Mouse (Mus musculus): Measurements from ENCODE around the gene Wdfy1. TPM values are rescaled to one million over a fixed set of nuclear protein-coding genes. Genes with fewer than 3 reads are reported as not detected.

Wdfy1 gene
- polyA plus RNA-seq, 1 experiment from 2014 or later: 38.8 TPM

DNA sequence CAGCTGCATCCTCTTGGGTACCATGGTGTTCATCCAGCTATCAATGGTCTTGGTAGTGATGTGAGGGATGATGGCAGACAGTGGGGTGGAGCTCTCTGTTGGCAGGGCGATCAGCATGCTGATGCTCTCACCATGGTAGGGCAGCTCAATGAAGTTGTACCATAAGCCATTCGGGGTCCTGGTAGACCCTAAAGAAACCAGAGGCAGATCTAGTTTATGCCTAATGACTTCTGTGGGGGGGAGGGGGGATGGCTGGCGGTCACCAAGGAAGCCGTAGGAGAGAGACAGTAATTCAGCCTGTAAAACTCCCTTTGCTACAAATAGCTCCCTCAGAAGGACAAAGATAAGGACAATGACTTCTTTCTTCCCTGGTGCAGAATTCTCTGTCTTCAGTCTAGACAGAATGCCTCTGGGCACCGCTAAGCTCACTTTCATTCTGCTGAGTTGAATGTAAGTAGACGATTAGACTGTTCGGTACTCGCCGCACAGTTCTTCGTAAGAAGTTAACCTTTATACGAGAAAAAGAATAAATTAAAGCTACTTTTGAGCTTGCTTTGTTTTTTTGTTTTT, 27.0 kb upstream of the Wdfy1 start:
- Histone ChIP-seq H3K4me3 (ENCODE audit: low read length) (no peak overlapping the region), H3K4me2 (replicated peaks; ENCODE audit: low read depth, low read length) (no peak overlapping the region), H3K27ac (ENCODE audit: low read depth, low read length) (no peak overlapping the region), H3K9me3 (ENCODE audit: control insufficient read depth, low read length) (no peaks in the 10 kb centered on the region), H3K27me3 (ENCODE audit: control insufficient read depth, insufficient read depth, low read length) (no peaks in the 10 kb centered on the region), H3K9ac (ENCODE audit: low read depth, low read length) (no peak overlapping the region), H3K36me3 (ENCODE audit: control insufficient read depth, insufficient read depth, low read length) (no peaks in the 10 kb centered on the region), H3K4me1 (ENCODE audit: control insufficient read depth, insufficient read depth, low read length) (no peaks in the 10 kb centered on the region)
- no peak for ATAC-seq (ENCODE audit: low FRiP score, low TSS enrichment)
- WGBS: 93% methylated on average over 11 of the region's 11 CpGs

DNA sequence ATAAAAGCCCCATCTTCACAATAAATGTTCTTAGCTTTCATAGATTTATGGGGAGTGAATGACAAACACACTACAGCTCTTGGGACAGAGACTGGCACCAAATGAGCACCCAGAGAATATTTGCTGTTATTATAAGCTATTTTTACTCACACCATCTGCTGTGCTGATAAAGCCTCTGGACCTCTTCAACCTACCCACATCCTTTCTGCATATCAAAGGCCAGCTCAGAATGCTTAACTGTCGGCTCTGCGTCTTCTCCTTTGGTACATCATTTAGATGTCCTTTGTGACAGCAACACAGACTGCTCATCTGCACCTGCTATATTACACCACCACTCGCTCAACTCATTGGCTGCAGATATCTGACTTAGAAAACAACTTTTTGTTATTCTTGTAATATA, 21.1 kb upstream of the Wdfy1 start:
- no peak overlapping the region for H3K27ac ChIP-seq (ENCODE audit: low read depth, low read length)
- H3K9ac ChIP-seq (ENCODE audit: low read depth, low read length): no peak overlapping the region
- H3K9me3 ChIP-seq (ENCODE audit: control insufficient read depth, low read length): no peaks in the 10 kb centered on the region
- H3K36me3 ChIP-seq (ENCODE audit: control insufficient read depth, insufficient read depth, low read length): no peaks in the 10 kb centered on the region
- H3K4me2 ChIP-seq (replicated peaks; ENCODE audit: low read depth, low read length): no peak overlapping the region
- H3K27me3 ChIP-seq (ENCODE audit: control insufficient read depth, insufficient read depth, low read length): no peaks in the 10 kb centered on the region
- ATAC-seq (ENCODE audit: low FRiP score, low TSS enrichment): no peak
- no peaks in the 10 kb centered on the region for H3K4me1 ChIP-seq (ENCODE audit: control insufficient read depth, insufficient read depth, low read length)
- 94% methylated on average over 3 of the region's 3 CpGs for WGBS
- no peak overlapping the region for H3K4me3 ChIP-seq (ENCODE audit: low read length)

DNA sequence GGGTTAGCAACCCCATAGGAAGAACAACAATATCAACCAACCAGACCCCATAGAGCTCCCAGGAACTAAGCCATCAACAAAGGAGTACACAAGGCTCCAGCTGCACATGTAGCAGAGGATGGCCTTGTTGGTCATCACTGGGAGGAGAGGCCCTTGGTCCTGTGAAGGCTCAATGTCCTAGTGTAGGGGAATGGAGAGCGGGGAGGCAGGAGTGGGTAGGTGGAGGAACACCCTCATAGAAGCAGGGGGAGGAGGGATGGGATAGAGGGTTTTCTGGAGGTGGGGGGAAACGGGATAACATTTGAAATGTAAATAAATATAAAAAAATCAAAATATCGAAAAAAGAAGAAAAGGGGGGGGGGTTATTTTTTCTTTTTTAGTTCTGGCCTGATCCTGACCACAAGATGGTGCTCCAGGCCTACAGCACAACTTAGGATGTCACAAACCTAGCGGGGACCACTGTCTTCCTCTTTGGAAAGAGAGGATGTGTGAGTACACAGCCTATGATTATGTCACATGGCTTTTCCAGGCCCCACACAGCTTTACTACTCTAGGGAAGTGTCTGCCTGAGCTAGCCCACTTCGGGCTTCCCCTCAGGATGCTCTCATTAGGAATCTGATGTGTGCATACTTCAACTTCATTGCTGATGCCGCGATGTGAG, 10.5 kb upstream of the Wdfy1 start:
- Histone ChIP-seq H3K9me3 (ENCODE audit: control insufficient read depth, low read length) (no peaks in the 10 kb centered on the region), H3K4me3 (ENCODE audit: low read length) (no peak overlapping the region), H3K27ac (ENCODE audit: low read depth, low read length) (no peak overlapping the region), H3K36me3 (ENCODE audit: control insufficient read depth, insufficient read depth, low read length) (peaks cover 16% of the 10 kb centered on the region), H3K4me2 (replicated peaks; ENCODE audit: low read depth, low read length) (no peak overlapping the region), H3K4me1 (ENCODE audit: control insufficient read depth, insufficient read depth, low read length) (no peaks in the 10 kb centered on the region), H3K27me3 (ENCODE audit: control insufficient read depth, insufficient read depth, low read length) (no peaks in the 10 kb centered on the region), H3K9ac (ENCODE audit: low read depth, low read length) (no peak overlapping the region)
- 70% methylated on average over 7 of the region's 7 CpGs for WGBS
- ATAC-seq (ENCODE audit: low FRiP score, low TSS enrichment): peak; percentile 75; the same call in 1 of the 2 replicates

DNA sequence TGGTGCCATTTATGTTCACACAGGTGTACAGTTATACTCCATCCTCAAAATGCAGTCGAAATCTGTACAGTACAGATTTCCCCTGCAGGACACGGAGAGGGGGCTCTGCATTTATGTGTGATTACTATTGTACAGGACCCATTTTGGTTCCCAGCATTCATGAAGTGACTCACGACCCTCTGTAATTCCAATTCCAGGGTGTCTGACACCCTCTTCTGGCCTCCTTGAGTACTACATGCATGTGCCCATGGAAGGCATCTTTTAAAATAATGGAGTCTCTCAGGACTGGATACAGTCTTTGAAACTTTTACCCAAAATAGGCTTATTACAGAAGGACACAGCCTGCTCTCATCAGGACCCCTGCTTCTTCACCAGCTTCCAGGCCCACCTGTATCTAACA, 6.5 kb upstream of the Wdfy1 start:
- Histone ChIP-seq H3K36me3 (ENCODE audit: control insufficient read depth, insufficient read depth, low read length) (peaks cover 53% of the 10 kb centered on the region), H3K9me3 (ENCODE audit: control insufficient read depth, low read length) (no peaks in the 10 kb centered on the region), H3K27me3 (ENCODE audit: control insufficient read depth, insufficient read depth, low read length) (no peaks in the 10 kb centered on the region), H3K4me2 (replicated peaks; ENCODE audit: low read depth, low read length) (no peak overlapping the region), H3K4me3 (ENCODE audit: low read length) (no peak overlapping the region), H3K9ac (ENCODE audit: low read depth, low read length) (no peak overlapping the region), H3K27ac (ENCODE audit: low read depth, low read length) (no peak overlapping the region), H3K4me1 (ENCODE audit: control insufficient read depth, insufficient read depth, low read length) (no peaks in the 10 kb centered on the region)
- WGBS: 86% methylated on average over 3 of the region's 3 CpGs
- no peak for ATAC-seq (ENCODE audit: low FRiP score, low TSS enrichment)

DNA sequence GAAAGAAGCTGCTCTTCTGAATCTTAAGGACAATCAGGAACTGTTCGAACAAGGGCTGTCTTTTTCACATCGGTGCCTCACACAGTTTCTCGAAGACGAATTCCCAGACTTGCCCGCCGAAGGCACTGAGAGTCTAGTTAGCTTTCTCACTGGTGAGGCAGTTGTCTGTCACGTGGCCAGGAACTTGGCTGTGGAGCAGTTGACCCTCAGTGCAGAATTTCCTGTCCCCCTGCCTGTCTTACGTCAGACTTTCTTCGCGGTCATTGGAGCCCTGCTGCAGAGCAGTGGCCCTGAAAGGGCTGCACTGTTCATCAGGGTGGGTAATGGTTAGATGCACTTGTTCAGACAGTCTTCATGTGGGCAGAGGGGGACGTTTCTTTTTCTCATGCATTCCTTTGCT, 2.1 kb upstream of the Wdfy1 start:
- ATAC-seq (ENCODE audit: low FRiP score, low TSS enrichment): no peak
- no peak overlapping the region for H3K27ac ChIP-seq (ENCODE audit: low read depth, low read length)
- no peak overlapping the region for H3K4me3 ChIP-seq (ENCODE audit: low read length)

DNA sequence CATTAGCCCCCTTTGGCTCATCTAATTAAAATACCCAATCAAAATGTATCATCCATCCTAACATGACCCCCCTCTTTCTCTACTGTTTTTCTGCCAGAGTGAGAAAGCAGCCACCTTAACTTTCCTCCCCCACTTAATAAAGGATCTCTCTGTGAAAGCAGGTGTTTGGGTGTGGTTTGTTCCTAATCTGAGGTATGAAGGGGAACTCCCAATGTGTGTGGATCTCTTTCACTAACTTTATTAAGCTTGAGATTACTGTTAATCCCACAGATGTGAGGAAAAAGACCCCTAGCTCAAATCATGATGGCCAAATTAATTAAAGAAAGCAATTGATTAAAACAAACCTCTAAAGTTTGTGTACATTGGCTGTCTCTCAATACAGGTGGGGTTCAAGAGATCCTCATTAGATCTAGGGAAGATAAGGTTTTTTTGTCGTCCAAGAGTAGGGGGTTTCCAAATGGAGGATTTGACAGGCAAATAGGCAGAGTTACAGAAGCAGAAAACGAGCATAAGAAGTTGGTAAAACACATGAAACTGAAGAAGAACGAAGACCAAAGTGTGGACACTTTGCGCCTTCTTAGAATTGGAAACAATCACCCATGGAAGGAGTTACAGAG, 1.7 kb downstream of the Wdfy1 start:
- no peak for ATAC-seq (ENCODE audit: low FRiP score, low TSS enrichment)
- no peak overlapping the region for H3K27ac ChIP-seq (ENCODE audit: low read depth, low read length)
- H3K4me1 ChIP-seq (ENCODE audit: control insufficient read depth, insufficient read depth, low read length): 0 out of 2 replicates have a peak, but pooled peaks cover 2% of the 10 kb centered on the region
- WGBS: 75% methylated on average over 4 of the region's 4 CpGs
- H3K4me3 ChIP-seq (ENCODE audit: low read length): no peak overlapping the region
- no peak overlapping the region for H3K4me2 ChIP-seq (replicated peaks; ENCODE audit: low read depth, low read length)
- H3K9ac ChIP-seq (ENCODE audit: low read depth, low read length): no peak overlapping the region
- no peaks in the 10 kb centered on the region for H3K27me3 ChIP-seq (ENCODE audit: control insufficient read depth, insufficient read depth, low read length)
- H3K36me3 ChIP-seq (ENCODE audit: control insufficient read depth, insufficient read depth, low read length): peaks cover 16% of the 10 kb centered on the region
- H3K9me3 ChIP-seq (ENCODE audit: control insufficient read depth, low read length): no peaks in the 10 kb centered on the region

More for the DNA sequence above, 2.1 kb upstream of the Wdfy1 start:
- Histone ChIP-seq H3K27me3 (ENCODE audit: control insufficient read depth, insufficient read depth, low read length) (no peaks in the 10 kb centered on the region), H3K4me1 (ENCODE audit: control insufficient read depth, insufficient read depth, low read length) (0 out of 2 replicates have a peak, but pooled peaks cover 2% of the 10 kb centered on the region), H3K4me2 (replicated peaks; ENCODE audit: low read depth, low read length) (no peak overlapping the region), H3K9me3 (ENCODE audit: control insufficient read depth, low read length) (no peaks in the 10 kb centered on the region), H3K36me3 (ENCODE audit: control insufficient read depth, insufficient read depth, low read length) (peaks cover 50% of the 10 kb centered on the region), H3K9ac (ENCODE audit: low read depth, low read length) (no peak overlapping the region)
- WGBS: 83% methylated on average over 11 of the region's 11 CpGs

DNA sequence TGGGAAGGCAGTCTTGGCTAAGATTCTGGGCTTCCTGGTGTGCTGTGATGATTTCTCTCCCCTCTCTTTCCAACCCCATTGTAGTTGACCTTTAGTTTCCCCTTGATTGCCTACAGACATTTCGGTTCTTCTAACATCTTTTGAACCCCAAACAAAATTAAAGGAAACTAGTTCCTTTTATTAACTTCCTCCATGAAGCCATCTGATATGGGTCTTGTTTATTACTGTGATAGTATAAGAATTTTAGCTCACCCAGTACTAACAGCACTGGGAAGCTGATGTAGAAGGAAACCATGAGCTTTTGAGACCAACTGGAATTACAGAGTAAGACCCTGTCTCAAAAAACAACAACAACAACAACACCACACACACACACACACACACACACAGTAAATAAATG, 7.7 kb downstream of the Wdfy1 start:
- H3K9me3 ChIP-seq (ENCODE audit: control insufficient read depth, low read length): no peaks in the 10 kb centered on the region
- no peak overlapping the region for H3K27ac ChIP-seq (ENCODE audit: low read depth, low read length)
- H3K27me3 ChIP-seq (ENCODE audit: control insufficient read depth, insufficient read depth, low read length): no peaks in the 10 kb centered on the region
- H3K4me1 ChIP-seq (ENCODE audit: control insufficient read depth, insufficient read depth, low read length): no peaks in the 10 kb centered on the region
- no peak for ATAC-seq (ENCODE audit: low FRiP score, low TSS enrichment)
- H3K9ac ChIP-seq (ENCODE audit: low read depth, low read length): no peak overlapping the region
- H3K4me3 ChIP-seq (ENCODE audit: low read length): no peak overlapping the region
- no peaks in the 10 kb centered on the region for H3K36me3 ChIP-seq (ENCODE audit: control insufficient read depth, insufficient read depth, low read length)
- 68% methylated on average over 1 of the region's 1 CpGs for WGBS
- H3K4me2 ChIP-seq (replicated peaks; ENCODE audit: low read depth, low read length): no peak overlapping the region

DNA sequence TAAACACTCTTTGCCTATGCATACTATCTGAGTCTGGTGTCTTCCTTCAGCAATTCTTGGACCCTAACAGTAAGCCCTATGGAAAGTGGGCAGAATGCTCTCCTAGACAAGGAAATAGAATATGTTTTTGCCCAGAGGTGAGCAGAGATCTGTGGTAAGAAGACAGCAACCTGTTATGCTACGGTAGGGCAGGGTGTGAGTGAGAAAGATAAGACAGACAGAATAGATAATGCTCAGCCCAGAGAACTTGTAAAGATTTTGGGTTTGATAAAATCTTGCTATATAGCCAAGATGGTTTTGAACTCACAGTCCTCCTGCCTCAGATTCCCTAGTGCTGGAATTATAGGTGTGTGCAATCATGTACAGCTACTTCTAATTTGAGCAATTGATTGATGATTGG, 11.5 kb downstream of the Wdfy1 start:
- Histone ChIP-seq H3K36me3 (ENCODE audit: control insufficient read depth, insufficient read depth, low read length) (no peaks in the 10 kb centered on the region), H3K4me3 (ENCODE audit: low read length) (no peak overlapping the region), H3K4me2 (replicated peaks; ENCODE audit: low read depth, low read length) (no peak overlapping the region), H3K9ac (ENCODE audit: low read depth, low read length) (no peak overlapping the region), H3K9me3 (ENCODE audit: control insufficient read depth, low read length) (no peaks in the 10 kb centered on the region), H3K27me3 (ENCODE audit: control insufficient read depth, insufficient read depth, low read length) (no peaks in the 10 kb centered on the region), H3K27ac (ENCODE audit: low read depth, low read length) (no peak overlapping the region), H3K4me1 (ENCODE audit: control insufficient read depth, insufficient read depth, low read length) (peaks cover 5% of the 10 kb centered on the region)
- whole genome bisulfite sequencing: 90% methylated on average over 1 of the region's 1 CpGs
- ATAC-seq (ENCODE audit: low FRiP score, low TSS enrichment): no peak

DNA sequence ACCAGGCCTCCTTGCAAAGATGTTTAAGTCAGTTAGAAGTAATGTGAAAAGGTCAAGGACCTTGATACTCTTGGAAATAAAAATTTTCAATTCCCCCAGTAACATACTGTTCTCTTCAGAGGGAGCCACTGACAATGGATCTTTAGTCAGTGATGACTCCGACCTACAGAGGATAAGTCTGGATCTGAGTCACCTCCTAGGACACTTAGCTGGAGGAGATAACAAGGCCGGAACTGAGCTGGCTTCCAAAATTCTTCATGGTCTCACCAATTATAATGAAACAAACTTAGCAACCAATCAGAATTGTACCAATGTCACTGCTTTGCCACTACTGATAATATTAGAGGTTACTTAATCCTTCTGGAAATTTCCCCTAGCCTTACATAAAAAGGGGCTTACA, 11.9 kb downstream of the Wdfy1 start:
- no peak overlapping the region for H3K27ac ChIP-seq (ENCODE audit: low read depth, low read length)
- H3K4me1 ChIP-seq (ENCODE audit: control insufficient read depth, insufficient read depth, low read length): peaks cover 5% of the 10 kb centered on the region
- H3K9ac ChIP-seq (ENCODE audit: low read depth, low read length): no peak overlapping the region
- no peak overlapping the region for H3K4me3 ChIP-seq (ENCODE audit: low read length)
- ATAC-seq (ENCODE audit: low FRiP score, low TSS enrichment): no peak
- H3K4me2 ChIP-seq (replicated peaks; ENCODE audit: low read depth, low read length): no peak overlapping the region
- no peaks in the 10 kb centered on the region for H3K9me3 ChIP-seq (ENCODE audit: control insufficient read depth, low read length)
- H3K27me3 ChIP-seq (ENCODE audit: control insufficient read depth, insufficient read depth, low read length): no peaks in the 10 kb centered on the region
- 78% methylated on average over 2 of the region's 2 CpGs for WGBS
- H3K36me3 ChIP-seq (ENCODE audit: control insufficient read depth, insufficient read depth, low read length): no peaks in the 10 kb centered on the region
